Mouse (Mus musculus) gastrocnemius, postnatal 10 days (tissue): ENCODE data around the gene Rara. TPM values are rescaled to one million over a fixed set of nuclear protein-coding genes. Genes with fewer than 3 reads are reported as not detected.
"Not testable (repeated sequence)": the region's sequence is repeated elsewhere in the genome, so short reads cannot be mapped to it uniquely, and the experiment has no call there.

Source experiments
- DNase-seq: peaks from one replicate; pipeline ENCODE4 v3.0.0; 2021; ENCODE audit warnings: mixed read lengths
- total RNA-seq, 2 experiments: library from RNA; stranded (reverse); gene quantifications; 2 replicates each; pipeline ENCODE4 v1.2.3; 2021

The Rara gene
- total RNA-seq, 2 experiments from 2014 or later = 22.6 to 31.5 TPM

- not testable (repeated sequence) for DNase-seq
These were observed 4.5 kb upstream of the Rara start for GRCm38 (mm10) chr11:98922851-98923711.

DNA sequence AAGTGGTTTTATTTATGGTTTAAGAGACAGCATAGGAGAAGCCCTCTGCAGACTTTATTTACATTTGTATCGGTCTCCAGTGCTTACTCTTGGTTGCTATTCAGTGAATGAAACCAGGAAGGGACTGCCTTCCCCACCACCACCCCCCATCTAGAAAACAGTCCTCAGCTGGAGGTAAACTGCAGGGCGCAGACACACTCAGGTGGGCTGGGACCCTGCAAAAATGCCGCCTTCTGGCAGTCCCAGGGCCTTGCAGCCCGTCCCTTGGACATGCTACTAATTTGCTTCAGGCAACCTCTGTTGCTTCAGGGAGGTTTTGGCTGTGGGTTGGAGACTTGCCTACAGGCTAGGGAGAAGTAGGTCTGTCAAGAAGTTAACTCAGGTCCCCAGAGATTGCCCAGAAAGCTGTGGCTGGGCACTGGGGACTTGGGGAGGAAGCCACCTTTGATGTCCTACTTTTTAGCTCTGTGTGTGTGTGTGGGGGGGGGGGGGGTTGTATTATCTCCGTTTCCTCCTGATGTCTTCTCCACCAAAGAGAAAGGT is 2.9 kb upstream of the Rara start:
- DNase-seq = no peak

- peak; percentile 64 for DNase-seq
These were observed 2.3 kb upstream of the Rara start for GRCm38 (mm10) chr11:98925265-98925721.

DNA sequence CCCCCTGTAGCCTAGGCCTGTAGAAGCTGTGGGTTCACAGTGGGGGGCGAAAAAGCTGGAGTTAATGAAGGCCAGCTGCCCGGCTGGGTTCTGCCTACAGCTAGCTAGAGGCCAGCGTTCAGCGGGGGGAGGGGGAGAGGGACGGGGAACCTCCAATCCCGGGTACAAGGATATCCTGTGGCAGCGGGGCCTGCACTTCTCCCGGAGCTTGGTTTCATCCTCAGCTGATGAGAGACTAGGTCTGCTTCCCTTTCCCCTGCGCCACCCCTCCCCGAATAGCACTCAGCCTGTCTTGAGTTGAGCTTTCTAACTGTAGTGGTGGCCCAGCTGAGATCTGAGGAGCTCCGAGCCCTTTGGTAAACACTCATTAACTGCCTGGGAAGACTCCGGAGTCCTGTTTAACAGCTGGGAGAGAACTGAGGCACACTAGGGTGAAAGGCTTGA is 1.7 kb upstream of the Rara start:
- DNase-seq = peak; percentile 54

GRCm38 (mm10) chr11:98926553-98926952 is 1.1 kb upstream of the Rara start:
- no peak for DNase-seq

DNA sequence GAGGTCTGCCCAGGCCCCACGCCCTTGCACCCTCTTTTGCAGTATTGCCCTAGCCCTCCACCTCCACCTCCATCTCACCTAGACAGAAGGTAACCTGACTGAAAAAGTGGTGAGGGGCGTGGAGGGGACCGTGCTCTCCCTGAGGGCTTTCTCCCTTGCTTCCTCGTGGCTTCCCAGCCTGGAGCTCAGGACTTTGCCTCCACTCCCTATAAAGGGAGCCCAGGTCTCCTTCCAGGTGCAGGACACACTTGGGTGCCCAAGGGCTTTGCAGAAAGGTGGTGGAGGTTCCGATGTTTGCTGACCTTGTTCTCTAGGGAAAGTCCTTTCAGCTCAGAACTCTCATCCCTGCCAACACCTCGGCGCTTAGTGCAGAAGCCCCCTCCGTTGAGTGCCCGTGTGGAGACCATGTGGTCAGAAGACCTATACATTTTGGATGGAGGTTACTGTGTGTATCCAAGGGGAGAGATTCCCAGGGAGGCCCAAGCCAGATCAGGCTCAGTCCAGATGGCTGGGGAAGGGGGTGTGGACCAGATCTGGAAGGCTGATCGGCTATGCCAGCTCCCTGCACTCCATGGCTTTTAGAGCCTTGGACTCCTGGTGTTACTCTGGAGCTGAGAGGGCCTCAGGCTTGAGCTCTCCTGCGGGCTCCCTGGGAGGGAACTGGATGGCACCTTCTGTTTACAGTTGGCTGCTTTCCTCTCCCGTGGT is 722 bp downstream of the Rara start:
- DNase-seq = no peak

- DNase-seq = no peak
These were observed 1.9 kb downstream of the Rara start for GRCm38 (mm10) chr11:98929503-98929902.

- DNase-seq = peak; percentile 61
These were observed 2.5 kb downstream of the Rara start for GRCm38 (mm10) chr11:98930127-98930601.

- no peak for DNase-seq
These were observed 3.3 kb downstream of the Rara start for GRCm38 (mm10) chr11:98930773-98931512.

GRCm38 (mm10) chr11:98931513-98932292 is 4.1 kb downstream of the Rara start:
- DNase-seq = peak; percentile 71

GRCm38 (mm10) chr11:98932293-98933091 is 4.9 kb downstream of the Rara start:
- peak; percentile 49 for DNase-seq

DNA sequence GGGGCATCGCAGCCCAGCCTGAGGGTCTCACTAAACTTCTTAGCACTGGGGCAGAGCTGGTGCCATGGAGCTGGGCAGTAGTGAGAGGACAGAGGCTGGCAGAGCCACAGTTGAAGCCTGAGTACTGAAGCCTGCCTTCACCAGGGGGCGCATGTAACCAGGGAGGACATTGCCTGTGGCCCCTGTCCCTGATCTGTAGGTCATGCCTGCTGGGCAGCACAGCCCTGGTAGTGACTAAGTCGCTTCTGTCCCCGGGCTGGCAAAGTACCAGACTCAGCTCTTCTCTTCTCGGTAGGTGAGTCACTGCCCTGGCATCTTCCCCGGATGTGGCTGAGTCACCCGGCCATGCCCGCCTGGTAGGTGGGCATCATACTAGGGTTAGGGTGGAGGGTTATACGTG is 5.5 kb downstream of the Rara start:
- peak; percentile 79 for DNase-seq

GRCm38 (mm10) chr11:98933847-98934246 is 6.2 kb downstream of the Rara start:
- not testable (repeated sequence) for DNase-seq

DNA sequence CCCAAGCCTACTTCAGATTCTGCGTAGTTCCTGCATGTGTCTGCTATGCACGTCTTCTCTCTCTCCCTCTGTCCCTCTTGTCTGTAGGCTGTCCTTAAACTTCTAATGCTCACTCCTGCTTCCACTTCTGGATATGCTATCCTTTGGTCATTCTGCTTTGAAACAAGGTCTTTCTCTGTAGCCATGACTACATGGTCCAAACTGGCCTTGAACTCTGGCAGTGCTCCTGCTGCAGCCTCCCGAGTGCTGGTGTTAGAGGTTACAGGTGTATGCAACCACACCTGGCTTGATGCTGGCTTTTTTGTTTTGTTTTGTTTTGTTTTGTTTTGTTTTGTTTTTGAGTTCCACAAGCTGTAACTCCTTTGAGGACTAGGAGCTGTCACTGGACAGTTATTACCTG is 6.7 kb downstream of the Rara start:
- DNase-seq = no peak

- DNase-seq = no peak
These were observed 7.5 kb downstream of the Rara start for GRCm38 (mm10) chr11:98935123-98935522.

- peak; percentile 78 for DNase-seq
These were observed 8.6 kb downstream of the Rara start for GRCm38 (mm10) chr11:98936170-98936569.

DNA sequence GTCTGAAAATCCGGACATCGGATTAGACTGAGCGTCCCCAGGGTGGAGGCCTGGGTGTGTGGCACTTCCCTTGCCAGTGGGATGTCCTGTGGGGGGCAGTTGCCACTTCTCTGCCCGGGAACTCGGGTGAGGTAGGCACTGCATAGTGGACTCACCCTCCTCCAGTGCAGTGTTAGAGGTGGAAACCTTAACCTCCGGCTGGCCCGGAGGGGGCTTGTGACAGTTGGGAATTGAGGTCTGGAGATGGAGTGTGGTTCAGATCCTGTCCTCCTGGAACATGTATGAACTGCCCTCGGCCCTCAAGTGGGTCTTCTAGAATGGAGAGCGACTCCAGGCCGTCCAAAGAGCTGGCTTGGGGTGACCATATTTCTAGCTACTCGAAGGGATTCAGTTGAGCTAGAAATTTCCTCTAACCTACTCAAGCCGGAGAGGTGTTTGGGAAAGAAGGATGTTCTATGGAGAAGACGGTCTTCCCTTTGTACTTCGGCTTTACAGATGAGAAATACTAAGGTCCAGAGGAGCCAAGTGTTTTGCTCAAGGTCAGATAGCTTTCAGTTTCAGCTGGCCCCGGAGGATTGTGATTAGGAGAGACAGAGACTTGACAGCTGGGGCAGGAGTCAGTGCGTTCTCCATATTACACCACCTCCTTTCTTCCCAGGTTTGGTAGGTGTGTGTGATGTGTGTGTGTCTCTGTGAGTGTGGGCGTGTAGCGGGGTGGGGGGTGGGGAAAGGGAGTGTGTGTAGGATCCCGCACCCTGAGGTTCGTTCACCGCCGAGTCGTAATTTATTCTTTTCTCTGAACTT is 9.2 kb downstream of the Rara start:
- DNase-seq = no peak

- DNase-seq = peak; percentile 85
These were observed 9.8 kb downstream of the Rara start for GRCm38 (mm10) chr11:98937410-98937913.
